Mouse (Mus musculus) fibroblast of lung, adult 2 months (primary cell): ENCODE measurements at regions not wholly inside any gene's neighbourhood (a gene's known extent, or its start where the extent isn't known, plus 50 kb on each side); places are given as distances from the start of the nearest gene placed in this dataset.

Experiments used
- DNase-seq: peaks from one replicate; pipeline ENCODE4 v3.0.0-alpha.2; 2011; ENCODE audit warnings: low read depth

DNA sequence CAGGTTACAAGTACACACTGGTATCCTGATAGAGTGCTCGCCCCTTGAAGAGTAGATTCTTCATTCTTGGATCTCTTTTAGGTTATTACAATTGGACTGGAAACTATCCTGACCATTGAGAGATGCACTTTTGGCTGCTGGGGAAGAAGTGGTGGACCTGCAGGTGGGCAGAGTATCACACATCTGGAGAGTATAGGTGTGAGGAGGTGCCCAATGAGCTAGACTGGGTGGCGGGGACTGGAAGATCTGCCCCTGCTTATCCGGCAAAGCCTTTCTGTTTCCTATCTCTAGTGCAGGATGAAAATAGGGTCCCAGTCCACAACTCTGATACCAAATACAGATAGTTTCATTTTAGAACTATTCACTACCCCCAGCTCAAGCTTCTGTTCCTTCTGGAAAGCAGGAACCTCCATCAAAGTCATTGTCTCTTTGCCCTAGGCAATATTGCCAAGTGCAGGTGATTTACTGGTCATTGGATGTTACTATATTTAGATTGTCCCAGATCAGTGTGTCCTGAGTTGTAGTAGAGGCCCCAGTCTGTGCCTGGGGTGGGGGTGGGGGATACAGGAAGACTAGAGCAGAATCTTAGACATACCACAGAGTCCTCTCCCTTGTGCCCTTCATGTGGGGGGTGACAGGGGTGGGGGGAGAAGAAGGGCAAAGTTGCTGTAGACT, 62.5 kb upstream of the Ube2e1 start:
- DNase-seq: no peak

DNA sequence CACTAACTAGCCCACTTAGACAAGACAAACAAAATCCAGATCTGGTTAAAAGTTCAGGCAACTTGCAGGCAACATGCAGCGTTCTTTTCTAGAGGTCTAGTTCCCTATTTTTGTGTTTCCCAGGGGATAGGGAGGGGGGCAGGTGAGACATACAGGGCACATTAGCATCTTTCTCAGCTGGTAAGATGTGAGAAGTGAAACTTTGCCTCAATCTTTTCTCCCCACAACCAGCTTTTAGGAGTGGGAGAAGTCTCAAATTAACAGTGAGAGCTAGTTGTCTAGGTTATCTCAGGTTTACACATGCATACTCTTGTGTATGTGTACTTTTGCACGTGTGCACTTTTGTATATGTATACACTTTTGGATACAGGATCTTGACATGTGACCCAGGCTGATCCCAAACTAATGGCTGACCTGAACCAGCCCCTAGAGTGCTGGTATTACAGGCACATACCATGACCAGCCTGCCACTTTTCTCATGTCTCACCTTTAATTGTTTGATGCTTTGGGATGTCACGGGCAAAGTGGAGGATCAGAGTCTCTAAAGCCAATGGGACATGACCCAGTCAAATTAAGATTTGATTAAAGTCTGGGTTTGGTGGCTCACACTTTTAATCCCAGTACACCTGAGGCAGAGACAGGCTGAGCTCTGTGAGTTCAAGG, 60.3 kb upstream of the Ube2e1 start:
- DNase-seq: no peak

DNA sequence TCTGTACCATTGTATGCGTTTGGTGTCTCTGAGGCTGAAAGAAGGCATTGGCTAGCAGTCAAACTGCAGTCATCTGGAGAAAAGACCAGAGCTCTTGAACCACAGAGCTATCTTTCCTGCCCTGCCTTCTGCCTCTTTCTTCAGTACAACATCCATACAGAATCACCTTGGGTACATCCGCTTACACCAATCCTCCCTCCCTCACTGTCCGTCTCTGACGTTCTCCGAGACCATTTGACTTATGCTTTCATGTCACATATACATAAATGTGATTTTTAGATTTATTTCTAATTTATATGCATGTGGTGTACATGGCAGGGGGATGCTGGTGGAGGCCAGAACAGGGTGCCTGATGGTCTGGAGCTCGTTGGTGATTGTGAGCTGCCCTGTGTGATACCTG, 57.7 kb upstream of the Ube2e1 start:
- no peak for DNase-seq

DNA sequence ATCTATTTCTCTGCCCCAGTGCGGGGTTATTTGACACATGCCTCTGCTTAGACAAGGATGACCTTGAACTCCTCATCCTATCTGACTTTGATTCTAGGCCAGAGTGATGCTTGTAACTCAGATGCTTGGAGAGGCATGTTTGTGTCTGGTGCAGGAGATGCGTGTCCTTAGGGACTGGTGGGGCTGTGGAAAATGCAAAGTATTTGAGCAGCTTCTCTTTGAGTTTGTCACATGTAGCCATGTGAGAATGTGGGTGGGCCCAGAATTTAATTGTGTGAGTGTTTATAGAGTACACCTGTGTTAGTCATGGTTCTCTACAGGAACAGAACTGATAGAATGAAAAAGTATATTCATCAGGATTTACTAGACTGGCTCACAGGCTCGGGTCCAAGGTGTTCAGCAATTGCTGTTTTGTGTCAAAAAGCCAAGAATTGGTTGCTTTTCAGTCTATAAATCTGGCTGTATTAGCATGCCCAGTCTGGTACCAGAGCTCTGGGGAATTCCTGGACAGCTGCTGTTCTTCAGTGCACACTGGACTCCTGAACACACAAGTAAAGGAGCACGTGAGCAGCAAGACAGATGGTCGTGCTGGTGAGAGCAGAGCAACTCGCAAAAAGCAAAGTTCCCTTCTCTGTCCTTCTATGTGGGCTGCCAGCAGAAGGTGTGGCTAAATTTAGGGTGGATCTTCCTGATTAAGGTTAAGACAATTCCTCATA, 54.5 kb upstream of the Ube2e1 start:
- DNase-seq: no peak
